Mouse (Mus musculus): ENCODE data around the gene Mettl5. TPM values are rescaled to one million over a fixed set of nuclear protein-coding genes. Genes with fewer than 3 reads are reported as not detected.

The Mettl5 gene
- 160 and 164 TPM in 2 replicates for polyA plus RNA-seq (2012; ENCODE audit: low replicate concordance)

DNA sequence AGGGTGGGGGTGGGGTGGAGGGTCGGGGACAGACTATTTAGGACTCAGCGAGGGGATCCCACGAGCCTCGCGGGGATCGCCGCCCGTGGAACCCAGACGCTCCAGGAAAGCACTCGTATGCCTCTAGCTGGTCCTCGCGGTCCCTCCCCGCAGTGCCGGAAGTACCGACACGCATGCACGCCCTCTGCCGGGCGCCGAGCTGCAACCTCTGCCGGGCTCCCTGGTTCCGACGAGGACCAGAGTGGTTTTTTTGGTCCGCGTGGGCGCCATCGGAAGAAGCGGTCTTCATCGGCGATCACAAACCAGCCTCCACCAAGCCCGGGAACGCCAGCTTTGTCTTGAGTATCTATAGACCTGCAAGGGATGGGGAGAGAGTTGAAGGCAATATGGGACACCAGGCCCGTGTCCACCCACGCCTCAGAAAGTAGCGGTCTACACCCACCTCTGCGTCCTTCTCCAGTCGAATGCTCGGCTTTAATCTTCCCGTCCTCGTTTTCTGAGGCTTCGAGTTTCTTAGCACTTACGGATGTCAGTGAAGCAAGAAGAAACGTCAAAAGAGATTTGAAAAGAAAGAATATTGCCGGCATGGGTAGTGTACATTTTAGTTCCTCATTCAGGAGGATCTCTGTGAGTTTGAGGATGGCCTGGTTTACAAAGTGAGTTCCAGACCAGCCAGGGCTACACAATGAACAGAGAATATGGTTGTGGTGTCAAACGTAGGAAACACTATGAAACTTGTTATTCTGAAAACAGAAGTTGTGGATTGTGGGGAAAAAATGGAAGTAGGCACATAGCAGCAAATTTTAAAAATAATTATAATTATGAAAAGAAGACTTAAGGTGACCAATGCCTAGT, at the start of gene Mettl5:
TSS of gene Mettl5 (minus strand) at position 165 of the 855 bp plus-strand sequence.

DNA sequence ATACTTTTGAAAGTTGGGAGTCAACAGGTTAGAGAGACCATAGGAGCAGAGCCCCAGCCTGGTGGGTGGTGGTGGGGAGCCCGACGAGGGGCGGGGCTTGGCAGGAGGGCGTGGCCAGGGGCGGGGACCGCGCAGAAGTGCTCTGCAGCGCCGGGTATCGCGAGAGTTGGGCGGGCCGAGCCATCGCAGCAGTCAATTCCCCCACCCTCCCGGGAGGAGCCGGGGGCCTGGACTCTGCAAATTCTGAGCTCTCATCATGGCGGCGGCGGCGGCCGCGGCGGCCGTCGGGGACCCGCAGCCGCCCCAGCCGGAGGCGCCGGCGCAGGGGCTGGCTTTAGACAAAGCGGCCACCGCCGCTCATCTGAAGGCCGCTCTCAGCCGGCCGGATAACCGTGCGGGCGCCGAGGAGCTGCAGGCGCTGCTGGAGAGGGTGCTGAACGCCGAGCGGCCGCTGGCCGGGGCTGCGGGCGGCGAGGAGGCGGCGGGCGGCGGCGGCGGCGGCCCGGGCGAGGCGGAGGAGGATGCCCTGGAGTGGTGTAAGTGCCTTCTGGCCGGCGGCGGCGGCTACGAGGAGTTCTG, 11.7 kb upstream of the Mettl5 start, which contains the start of gene Ubr3:
TSS of gene Ubr3 (plus strand) at position 208 of the 579 bp plus-strand sequence.

DNA sequence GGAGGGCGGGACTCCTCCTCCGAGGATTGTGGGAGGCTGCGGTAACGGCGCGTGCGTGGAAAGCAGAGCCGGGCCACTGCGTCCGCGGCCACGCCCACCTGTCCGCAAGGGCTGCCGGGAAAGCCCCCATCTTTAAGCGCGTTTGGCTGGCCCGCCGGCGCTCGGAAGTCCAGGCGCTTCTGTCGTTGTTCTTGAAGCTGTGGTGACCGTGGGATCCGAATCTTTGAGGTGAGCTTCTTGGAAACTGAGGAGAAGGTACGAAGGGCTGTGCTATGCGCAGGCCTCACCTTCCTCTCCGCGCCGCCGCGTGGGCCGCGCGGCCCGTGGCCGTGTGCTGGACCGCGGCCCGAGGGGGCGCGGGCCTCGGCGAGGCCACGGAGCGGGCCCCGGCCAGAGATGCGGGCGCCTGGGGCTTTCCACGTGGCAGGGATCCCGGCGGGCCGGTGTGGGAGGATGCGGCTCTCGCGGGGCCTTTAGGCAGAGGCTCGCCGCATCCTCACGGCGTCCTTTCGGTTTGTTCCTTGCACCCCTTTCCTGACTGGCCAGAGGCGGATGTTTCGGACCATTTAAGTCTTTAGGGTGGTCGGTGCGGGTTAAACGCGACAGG, 23.8 kb downstream of the Mettl5 start, which contains the start of gene Ssb:
TSS of gene Ssb (plus strand) at position 78 of the 607 bp plus-strand sequence.

DNA sequence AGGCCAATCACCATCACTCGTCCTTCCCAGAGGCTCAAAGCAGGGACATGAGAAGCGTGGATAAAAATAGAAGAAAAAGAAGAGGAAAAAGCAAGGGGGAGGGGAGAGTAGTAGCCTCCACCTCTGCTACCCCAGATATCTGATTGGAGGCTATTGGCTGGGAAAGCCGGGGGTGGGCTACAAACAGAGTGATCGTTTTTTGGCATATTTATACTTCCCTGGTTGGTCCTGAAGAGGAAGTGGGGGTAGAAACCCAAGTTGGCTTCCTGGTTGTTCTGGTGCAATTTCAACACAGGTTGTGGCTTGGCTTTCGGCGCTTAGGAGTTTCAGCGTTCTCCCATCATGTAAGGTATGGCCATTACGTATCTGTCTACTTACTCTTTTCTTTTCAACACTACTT, 63.7 kb downstream of the Mettl5 start, which contains the start of gene Klhl23:
TSS of gene Klhl23 (plus strand) at position 234 of the 400 bp plus-strand sequence.

Other genes starting within 250 kb of the Mettl5 start
- gene Bbs5, start 238.4 kb downstream of the Mettl5 start, polyA plus RNA-seq (2012; ENCODE audit: low replicate concordance): not detected in 2 replicates
- gene Klhl41, start 215.5 kb downstream of the Mettl5 start, polyA plus RNA-seq (2012; ENCODE audit: low replicate concordance): not detected in 2 replicates
- gene Fastkd1, start 172.1 kb downstream of the Mettl5 start, polyA plus RNA-seq (2012; ENCODE audit: low replicate concordance): 0.12 and 0.72 TPM in 2 replicates
- 8.2 and 14.0 TPM in 2 replicates for gene Ppig, start 163.1 kb downstream of the Mettl5 start, polyA plus RNA-seq (2012; ENCODE audit: low replicate concordance)
- gene Ccdc173, start 96.0 kb downstream of the Mettl5 start, polyA plus RNA-seq (2012; ENCODE audit: low replicate concordance): not detected in 2 replicates
- gene Phospho2, start 96.0 kb downstream of the Mettl5 start, polyA plus RNA-seq (2012; ENCODE audit: low replicate concordance): 4.4 and 19.8 TPM in 2 replicates
- gene Klhl23, start 63.7 kb downstream of the Mettl5 start, polyA plus RNA-seq (2012; ENCODE audit: low replicate concordance): 0.16 and 4.1 TPM in 2 replicates
- 2.6 and 8.2 TPM in 2 replicates for gene Ssb, start 24.1 kb downstream of the Mettl5 start, polyA plus RNA-seq (2012; ENCODE audit: low replicate concordance)
- gene Ubr3, start 11.6 kb upstream of the Mettl5 start, polyA plus RNA-seq (2012; ENCODE audit: low replicate concordance): 12.0 and 16.4 TPM in 2 replicates
- not detected in 2 replicates for gene Myo3b, start 153.5 kb upstream of the Mettl5 start, polyA plus RNA-seq (2012; ENCODE audit: low replicate concordance)

Measured in leukemia stem cell, adult 10-12 weeks (primary cell).